Mouse (Mus musculus) bone marrow, adult 2 months (tissue): ENCODE data around the gene Sema4a.

Source experiments
- CTCF ChIP-seq: fragments of 200-500 bp; IDR thresholded peaks from 2 replicates; pipeline ENCODE4 v1.5.1; 2011; ENCODE audit warnings: low read length, control low read depth; ENCODE audit not compliant: control insufficient read depth, insufficient read depth
- POLR2A ChIP-seq: fragments of 200-500 bp; IDR thresholded peaks from 2 replicates; pipeline ENCODE4 v1.6.1; 2011; ENCODE audit warnings: low read depth, mild to moderate bottlenecking, control low read depth, low read length, borderline replicate concordance; ENCODE audit not compliant: control insufficient read depth

- TF ChIP-seq CTCF (no peak), POLR2A (no peak)
These were observed 3.4 kb upstream of the Sema4a start for GRCm38 (mm10) chr3:88464425-88464824.
